Mouse (Mus musculus) C2C12 (cell line): ENCODE data around the gene Olfr1458.

Experiments
- CTCF ChIP-seq: IDR thresholded peaks from one replicate; pipeline ENCODE4 v1.5.1; 2011; ENCODE audit not compliant: control insufficient read depth, insufficient read depth, insufficient read length
- FOSL1 ChIP-seq: IDR thresholded peaks from one replicate; pipeline ENCODE4 v1.8.0; 2011; ENCODE audit warnings: mild to moderate bottlenecking, low read length; ENCODE audit not compliant: poor library complexity, insufficient read depth, severe bottlenecking
- MAX ChIP-seq: IDR thresholded peaks from one replicate; pipeline ENCODE4 v1.6.1; 2011; ENCODE audit warnings: mild to moderate bottlenecking, control low read depth
- MYOD1 ChIP-seq: IDR thresholded peaks from one replicate; pipeline ENCODE4 v1.6.1; 2011; ENCODE audit warnings: low read depth; ENCODE audit not compliant: control insufficient read depth, insufficient read length
- MYOG ChIP-seq: IDR thresholded peaks from one replicate; pipeline ENCODE4 v1.6.1; 2011; ENCODE audit not compliant: control insufficient read depth, insufficient read length; ENCODE audit errors: extremely low read depth
- USF1 ChIP-seq: IDR thresholded peaks from one replicate; pipeline ENCODE4 v1.6.1; 2011; ENCODE audit warnings: low read depth, mild to moderate bottlenecking, control low read depth, moderate library complexity

DNA sequence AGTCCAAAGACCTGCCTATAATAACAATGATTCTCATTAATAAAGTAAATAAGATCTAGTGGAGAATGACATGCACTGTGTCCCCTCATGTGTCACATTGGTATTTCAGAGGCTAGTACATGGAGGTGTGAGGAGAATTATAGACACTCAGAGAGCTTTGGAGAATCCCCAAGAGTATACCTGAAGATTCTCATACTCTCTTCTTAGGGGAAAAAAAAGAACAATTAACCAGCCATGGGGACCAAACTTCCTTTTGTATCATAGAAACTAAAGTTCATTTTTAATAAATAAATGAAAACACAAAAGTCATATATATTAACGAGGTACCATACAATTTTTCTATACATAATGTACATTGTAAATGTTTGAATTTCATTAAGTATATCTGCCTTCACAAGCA, 42.9 kb upstream of the Olfr1458 start, which contains the start of gene Olfr1459:
- TF ChIP-seq CTCF (no peak), MYOD1 (no peak), MAX (no peak), USF1 (no peak), MYOG (no peak), FOSL1 (no peak)
